Mouse (Mus musculus): ENCODE measurements around the gene Nosip.
A peak's percentile ranks its signal among the peaks of the same experiment; 100 is the strongest.
"Not testable (repeated sequence)": the region's sequence is repeated elsewhere in the genome, so short reads cannot be mapped to it uniquely, and the experiment has no call there.

Gene Nosip

GRCm38 (mm10) chr7:45082401-45083299 is 20.4 kb downstream of the Nosip start:
- Histone ChIP-seq H3K27me3 (ENCODE audit: control insufficient read depth, insufficient read depth, low read length, poor library complexity, severe bottlenecking) (no peaks in the 10 kb centered on the region), H3K36me3 (ENCODE audit: control insufficient read depth, insufficient read depth, low read length, poor library complexity, severe bottlenecking) (no peaks in the 10 kb centered on the region)
- peak; percentile 63 for DNase-seq (ENCODE audit: low read depth, low spot score)

- no peak for DNase-seq (ENCODE audit: low read depth, low spot score)
- H3K36me3 ChIP-seq (ENCODE audit: control insufficient read depth, insufficient read depth, low read length, poor library complexity, severe bottlenecking): no peaks in the 10 kb centered on the region
- no peaks in the 10 kb centered on the region for H3K27me3 ChIP-seq (ENCODE audit: control insufficient read depth, insufficient read depth, low read length, poor library complexity, severe bottlenecking)
Observed at GRCm38 (mm10) chr7:45083300-45083890, 21.2 kb downstream of the Nosip start.

- H3K27me3 ChIP-seq (ENCODE audit: control insufficient read depth, insufficient read depth, low read length, poor library complexity, severe bottlenecking): no peaks in the 10 kb centered on the region
- DNase-seq (ENCODE audit: low read depth, low spot score): no peak
- no peaks in the 10 kb centered on the region for H3K36me3 ChIP-seq (ENCODE audit: control insufficient read depth, insufficient read depth, low read length, poor library complexity, severe bottlenecking)
Observed at GRCm38 (mm10) chr7:45086084-45086483, 23.9 kb downstream of the Nosip start.

- H3K36me3 ChIP-seq (ENCODE audit: control insufficient read depth, insufficient read depth, low read length, poor library complexity, severe bottlenecking): no peaks in the 10 kb centered on the region
Observed at GRCm38 (mm10) chr7:45088597-45088996, 26.4 kb downstream of the Nosip start.

GRCm38 (mm10) chr7:45090251-45090977 is 28.2 kb downstream of the Nosip start:
- Histone ChIP-seq H3K36me3 (ENCODE audit: control insufficient read depth, insufficient read depth, low read length, poor library complexity, severe bottlenecking) (no peaks in the 10 kb centered on the region), H3K27me3 (ENCODE audit: control insufficient read depth, insufficient read depth, low read length, poor library complexity, severe bottlenecking) (no peaks in the 10 kb centered on the region)
- DNase-seq (ENCODE audit: low read depth, low spot score): peak; percentile 50

More at GRCm38 (mm10) chr7:45088597-45088996, 26.4 kb downstream of the Nosip start:
- H3K27me3 ChIP-seq (ENCODE audit: control insufficient read depth, insufficient read depth, low read length, poor library complexity, severe bottlenecking): no peaks in the 10 kb centered on the region
- DNase-seq (ENCODE audit: low read depth, low spot score): no peak

- H3K27me3 ChIP-seq (ENCODE audit: control insufficient read depth, insufficient read depth, low read length, poor library complexity, severe bottlenecking): no peaks in the 10 kb centered on the region
- DNase-seq (ENCODE audit: low read depth, low spot score): peak; percentile 64
- no peaks in the 10 kb centered on the region for H3K36me3 ChIP-seq (ENCODE audit: control insufficient read depth, insufficient read depth, low read length, poor library complexity, severe bottlenecking)
Observed at GRCm38 (mm10) chr7:45091001-45091990, 29.1 kb downstream of the Nosip start.

GRCm38 (mm10) chr7:45092048-45092447 is 29.8 kb downstream of the Nosip start, which contains the start of gene Rcn3:
Gene Rcn3, minus strand, starts transcription at chr7:45092221.
- Histone ChIP-seq H3K36me3 (ENCODE audit: control insufficient read depth, insufficient read depth, low read length, poor library complexity, severe bottlenecking) (no peaks in the 10 kb centered on the region), H3K27me3 (ENCODE audit: control insufficient read depth, insufficient read depth, low read length, poor library complexity, severe bottlenecking) (no peaks in the 10 kb centered on the region)
- DNase-seq (ENCODE audit: low read depth, low spot score): peak; percentile 40

GRCm38 (mm10) chr7:45092828-45093515 is 30.7 kb downstream of the Nosip start:
- H3K36me3 ChIP-seq (ENCODE audit: control insufficient read depth, insufficient read depth, low read length, poor library complexity, severe bottlenecking): no peaks in the 10 kb centered on the region
- no peak for DNase-seq (ENCODE audit: low read depth, low spot score)
- no peaks in the 10 kb centered on the region for H3K27me3 ChIP-seq (ENCODE audit: control insufficient read depth, insufficient read depth, low read length, poor library complexity, severe bottlenecking)

DNA sequence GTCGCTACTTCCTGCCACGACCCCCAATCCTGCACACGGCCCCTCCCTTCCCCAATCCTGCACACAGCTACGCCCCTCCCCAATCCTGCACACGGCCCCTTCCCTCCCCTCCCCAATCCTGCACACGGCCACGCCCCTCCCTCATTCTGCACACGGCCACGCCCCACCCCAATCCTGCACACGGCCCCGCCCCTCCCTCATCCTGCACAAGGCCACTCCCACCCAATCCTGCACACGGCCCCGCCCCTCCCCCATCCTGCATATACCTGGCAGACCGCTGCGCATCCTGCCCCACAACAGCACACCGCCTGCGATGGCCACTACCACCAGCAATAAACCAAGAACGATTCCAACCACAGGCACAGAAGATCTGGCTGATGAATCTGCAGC is 31.3 kb downstream of the Nosip start:
- no peak for DNase-seq (ENCODE audit: low read depth, low spot score)
- no peaks in the 10 kb centered on the region for H3K27me3 ChIP-seq (ENCODE audit: control insufficient read depth, insufficient read depth, low read length, poor library complexity, severe bottlenecking)
- no peaks in the 10 kb centered on the region for H3K36me3 ChIP-seq (ENCODE audit: control insufficient read depth, insufficient read depth, low read length, poor library complexity, severe bottlenecking)

DNA sequence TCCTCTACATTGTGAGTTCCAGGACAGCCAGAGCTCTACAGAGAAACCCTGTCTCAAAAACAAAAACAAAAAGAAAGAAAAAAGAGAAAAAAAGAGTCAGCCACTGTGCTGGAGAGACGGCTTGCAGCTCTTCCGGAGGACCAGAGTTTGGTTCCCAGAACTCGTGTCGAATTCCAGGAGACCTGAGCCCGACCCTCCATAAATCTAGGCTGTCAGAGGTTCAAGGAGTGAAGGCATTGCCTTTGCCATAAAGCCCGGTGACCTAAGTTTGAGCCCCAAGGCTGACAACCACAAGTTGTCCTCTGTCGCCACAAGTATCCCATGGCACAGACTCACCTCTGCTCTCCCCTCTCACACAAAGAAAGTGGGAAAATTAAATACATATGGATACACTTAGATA is 31.9 kb downstream of the Nosip start:
- DNase-seq (ENCODE audit: low read depth, low spot score): no peak

GRCm38 (mm10) chr7:45095367-45095766 is 33.1 kb downstream of the Nosip start:
- Histone ChIP-seq H3K36me3 (ENCODE audit: control insufficient read depth, insufficient read depth, low read length, poor library complexity, severe bottlenecking) (no peaks in the 10 kb centered on the region), H3K27me3 (ENCODE audit: control insufficient read depth, insufficient read depth, low read length, poor library complexity, severe bottlenecking) (no peaks in the 10 kb centered on the region)
- no peak for DNase-seq (ENCODE audit: low read depth, low spot score)

More for the DNA sequence above, 31.9 kb downstream of the Nosip start:
- Histone ChIP-seq H3K36me3 (ENCODE audit: control insufficient read depth, insufficient read depth, low read length, poor library complexity, severe bottlenecking) (no peaks in the 10 kb centered on the region), H3K27me3 (ENCODE audit: control insufficient read depth, insufficient read depth, low read length, poor library complexity, severe bottlenecking) (no peaks in the 10 kb centered on the region)

DNA sequence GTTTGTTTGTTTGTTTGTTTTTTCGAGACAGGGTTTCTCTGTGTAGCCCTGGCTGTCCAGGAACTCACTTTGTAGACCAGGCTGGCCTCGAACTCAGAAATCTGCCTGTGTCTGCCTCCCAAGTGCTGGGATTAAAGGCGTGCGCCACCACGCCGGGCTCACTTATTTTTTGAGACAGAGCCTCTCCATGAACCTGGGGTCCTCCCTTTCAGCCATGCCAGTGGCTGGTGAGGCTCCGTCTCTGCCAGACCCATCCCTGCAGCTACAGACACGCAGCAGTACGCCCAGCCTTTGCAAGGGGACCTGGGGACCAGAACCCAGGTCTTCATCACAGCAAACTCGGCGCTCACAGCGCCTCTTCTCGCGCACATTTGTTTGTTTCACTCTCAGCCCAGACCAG is 33.7 kb downstream of the Nosip start:
- H3K27me3 ChIP-seq (ENCODE audit: control insufficient read depth, insufficient read depth, low read length, poor library complexity, severe bottlenecking); DNase-seq (ENCODE audit: low read depth, low spot score); H3K36me3 ChIP-seq (ENCODE audit: control insufficient read depth, insufficient read depth, low read length, poor library complexity, severe bottlenecking): not testable (repeated sequence)

DNA sequence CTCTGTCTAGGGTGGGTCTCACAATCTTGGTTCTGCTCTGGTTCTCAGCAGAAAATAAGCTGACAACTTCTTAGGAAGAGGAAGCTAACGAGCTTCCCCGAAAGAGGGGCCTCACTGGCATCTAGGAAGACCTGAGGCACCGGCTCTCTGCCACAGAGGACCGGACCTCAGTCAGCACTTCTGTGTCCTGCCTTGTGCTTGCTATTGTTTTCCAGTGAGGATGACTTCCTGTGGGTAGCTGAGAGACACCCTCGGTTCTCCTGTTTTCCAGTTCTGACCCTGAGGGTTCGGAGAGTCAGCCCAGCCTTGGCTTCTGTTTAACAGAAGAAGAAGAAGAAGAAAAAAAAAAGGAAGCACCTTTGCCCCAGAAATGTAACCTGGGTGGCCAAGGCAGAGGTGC is 35.2 kb downstream of the Nosip start:
- Histone ChIP-seq H3K36me3 (ENCODE audit: control insufficient read depth, insufficient read depth, low read length, poor library complexity, severe bottlenecking) (no peaks in the 10 kb centered on the region), H3K27me3 (ENCODE audit: control insufficient read depth, insufficient read depth, low read length, poor library complexity, severe bottlenecking) (no peaks in the 10 kb centered on the region)
- DNase-seq (ENCODE audit: low read depth, low spot score): no peak

Data from splenic B cell, adult 2 months (primary cell).